8 mouse cellular contexts compared by ENCODE assay signal in the genomic region with DNA sequence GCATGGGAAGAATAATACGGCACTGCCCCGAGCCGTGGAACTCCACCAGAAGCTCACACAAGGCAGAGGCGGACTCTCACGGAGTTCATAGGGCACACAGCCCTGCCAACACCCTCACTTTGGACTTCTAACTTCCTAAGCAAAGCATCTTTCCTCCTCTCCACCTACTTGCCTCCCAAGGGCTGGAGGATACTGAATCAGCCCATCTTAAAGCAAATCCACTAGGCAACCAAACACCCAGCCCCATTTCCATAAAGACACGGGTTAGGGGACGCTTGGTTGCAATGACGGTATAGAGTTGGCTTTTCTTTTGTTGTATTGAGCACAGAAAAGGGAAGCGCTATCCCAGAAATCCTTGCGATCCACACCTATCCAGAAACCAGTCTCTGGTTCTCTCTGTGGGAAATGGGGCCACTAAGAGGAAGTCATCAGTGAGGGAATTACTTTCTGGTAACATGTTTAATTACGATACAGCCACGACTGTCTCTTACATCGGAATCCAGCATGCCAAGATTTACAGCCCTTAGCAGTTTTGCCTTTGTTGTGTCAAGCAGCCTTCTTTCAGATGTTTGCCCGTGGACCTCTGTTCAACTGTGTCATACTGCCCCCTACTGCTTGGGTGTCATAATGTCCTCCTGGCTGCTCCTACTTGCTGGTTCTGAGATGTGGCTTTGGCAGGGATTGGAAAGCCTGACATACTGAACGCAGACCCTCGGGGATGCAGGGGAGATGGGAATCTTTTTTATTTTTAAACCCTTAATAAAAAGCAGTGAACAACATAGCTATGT.
DNase-seq lines count a peak whose midpoint lies in the region; ATAC-seq lines count a peak whose summit lies in the region.

No protein-coding gene starts in this region.

- peak overlapping the region; percentile 22; the same call in 1 of the 2 replicates for H3K4me2 ChIP-seq in intestine, embryonic 16.5 days (ENCODE audit: low read depth, low read length)
- peak overlapping the region; percentile 33 for H3K4me2 ChIP-seq in midbrain, embryonic 14.5 days (ENCODE audit: low read length)

- 38% methylated on average over 16 of the region's 16 CpGs for WGBS in intestine, embryonic 16.5 days
- WGBS in midbrain, embryonic 14.5 days, result 30% methylated on average over 16 of the region's 16 CpGs

- H3K27me3 ChIP-seq in intestine, embryonic 16.5 days (replicated peaks; ENCODE audit: control insufficient read depth, insufficient read depth, low read length), result no peaks in the 10 kb centered on the region
- no peaks in the 10 kb centered on the region for H3K27me3 ChIP-seq in midbrain, embryonic 14.5 days (ENCODE audit: control insufficient read depth, insufficient read depth, low read length)

- no peak overlapping the region for H3K27ac ChIP-seq in intestine, embryonic 16.5 days (ENCODE audit: low read length)
- 0 out of 2 replicates have a peak overlapping the region, but pooled peaks have one; percentile 39 for H3K27ac ChIP-seq in midbrain, embryonic 14.5 days (replicated peaks; ENCODE audit: low read depth, low read length)

- H3K9me3 ChIP-seq in intestine, embryonic 16.5 days (ENCODE audit: control insufficient read depth, low read length), result 0 out of 2 replicates have a peak, but pooled peaks cover 2% of the 10 kb centered on the region
- H3K9me3 ChIP-seq in midbrain, embryonic 14.5 days (ENCODE audit: control insufficient read depth, low read length), result no peaks in the 10 kb centered on the region

- no peak overlapping the region for H3K4me3 ChIP-seq in intestine, embryonic 16.5 days (ENCODE audit: low read length)
- no peak overlapping the region for H3K4me3 ChIP-seq in midbrain, embryonic 14.5 days (replicated peaks; ENCODE audit: low read depth, low read length)

- intact Hi-C loops in left cerebral cortex, postnatal 14 days (cut with DNase I), result no loop called here

- peaks cover 8% of the 10 kb centered on the region for H3K4me1 ChIP-seq in intestine, embryonic 16.5 days (ENCODE audit: control insufficient read depth, insufficient read depth, low read length)
- H3K4me1 ChIP-seq in midbrain, embryonic 14.5 days (ENCODE audit: control insufficient read depth, insufficient read depth, low read length), result peaks cover 5% of the 10 kb centered on the region; the same call in 1 of the 2 replicates

- H3K36me3 ChIP-seq in intestine, embryonic 16.5 days (ENCODE audit: control insufficient read depth, insufficient read depth, low read length), result no peaks in the 10 kb centered on the region
- no peaks in the 10 kb centered on the region for H3K36me3 ChIP-seq in midbrain, embryonic 14.5 days (ENCODE audit: control insufficient read depth, insufficient read depth, low read length)

- DNase-seq in ovary, postnatal 10 days (ENCODE audit: low spot score), result peak; percentile 38
- no peak for DNase-seq in ovary, adult 18-20 months (ENCODE audit: low spot score)
- peak; percentile 37 to 66 for DNase-seq in cerebellum, postnatal 4 days (ENCODE audit: low spot score in 2 of 2)
- peak; percentile 17 to 26 for DNase-seq in gastrocnemius, adult 8-10 months (ENCODE audit: low spot score in 2 of 2)
- peak; percentile 76 to 79 for DNase-seq in left cerebral cortex, postnatal 14 days (ENCODE audit: low spot score in 2 of 2)
- peak; percentile 93 for DNase-seq in midbrain, embryonic 14.5 days
- DNase-seq in spleen, postnatal 4 days (ENCODE audit: low spot score in 2 of 2), result peak; percentile 33 to 66

- ATAC-seq in intestine, embryonic 16.5 days, result peak; percentile 68
- peak; percentile 50 for ATAC-seq in midbrain, embryonic 14.5 days (ENCODE audit: low FRiP score, low TSS enrichment)

- H3K9ac ChIP-seq in intestine, embryonic 16.5 days (ENCODE audit: low read depth, low read length), result no peak overlapping the region
- H3K9ac ChIP-seq in midbrain, embryonic 14.5 days (replicated peaks; ENCODE audit: low read length), result peak overlapping the region; percentile 34
